Mouse (Mus musculus) v-Abl transformed pro-B cells (cell line): ENCODE results near the gene Dlx1.

ENCODE experiments used
- in situ Hi-C, 2 experiments: fragments of 400-800 bp; cut with MboI; formaldehyde crosslinking; loops; one replicate each; pipeline ENCODE4 v1.15.1; 2025; ENCODE audit not compliant: unreplicated experiment in 2 of 2

Gene Dlx1

DNA sequence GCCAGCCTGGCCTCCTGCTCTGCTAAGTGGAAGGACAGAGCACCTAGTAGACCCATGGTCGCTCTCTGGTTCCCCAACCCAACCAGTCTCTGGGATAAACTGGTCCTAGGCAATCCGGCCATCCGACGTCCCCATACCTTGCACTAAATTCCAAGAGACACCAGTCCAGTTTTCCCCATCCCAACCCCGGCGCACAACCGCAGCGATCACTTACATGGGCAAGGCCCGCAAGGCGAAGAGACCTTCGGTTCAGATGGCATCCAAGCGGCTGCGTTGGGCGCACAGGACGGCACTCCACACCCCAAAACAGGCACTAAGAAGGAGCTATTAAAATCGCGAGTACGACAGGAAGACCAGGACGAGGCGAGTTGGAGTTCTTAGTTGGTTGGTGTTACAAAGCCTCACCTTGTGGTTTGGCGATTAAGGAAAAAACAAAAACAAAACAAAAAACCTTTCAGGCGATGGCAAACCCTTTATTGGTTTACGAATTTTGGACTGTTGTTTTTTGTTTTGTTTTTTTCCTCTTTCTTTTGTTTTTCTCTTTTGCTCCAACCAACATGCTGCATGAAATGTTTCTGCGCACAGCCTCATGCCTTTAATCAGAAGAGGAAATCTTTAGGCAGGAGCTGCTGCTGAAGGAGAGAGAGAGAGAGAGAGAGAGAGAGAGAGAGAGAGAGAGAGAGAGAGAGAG, 445 bp upstream of the Dlx1 start:
- in situ Hi-C loops = no loop called here

DNA sequence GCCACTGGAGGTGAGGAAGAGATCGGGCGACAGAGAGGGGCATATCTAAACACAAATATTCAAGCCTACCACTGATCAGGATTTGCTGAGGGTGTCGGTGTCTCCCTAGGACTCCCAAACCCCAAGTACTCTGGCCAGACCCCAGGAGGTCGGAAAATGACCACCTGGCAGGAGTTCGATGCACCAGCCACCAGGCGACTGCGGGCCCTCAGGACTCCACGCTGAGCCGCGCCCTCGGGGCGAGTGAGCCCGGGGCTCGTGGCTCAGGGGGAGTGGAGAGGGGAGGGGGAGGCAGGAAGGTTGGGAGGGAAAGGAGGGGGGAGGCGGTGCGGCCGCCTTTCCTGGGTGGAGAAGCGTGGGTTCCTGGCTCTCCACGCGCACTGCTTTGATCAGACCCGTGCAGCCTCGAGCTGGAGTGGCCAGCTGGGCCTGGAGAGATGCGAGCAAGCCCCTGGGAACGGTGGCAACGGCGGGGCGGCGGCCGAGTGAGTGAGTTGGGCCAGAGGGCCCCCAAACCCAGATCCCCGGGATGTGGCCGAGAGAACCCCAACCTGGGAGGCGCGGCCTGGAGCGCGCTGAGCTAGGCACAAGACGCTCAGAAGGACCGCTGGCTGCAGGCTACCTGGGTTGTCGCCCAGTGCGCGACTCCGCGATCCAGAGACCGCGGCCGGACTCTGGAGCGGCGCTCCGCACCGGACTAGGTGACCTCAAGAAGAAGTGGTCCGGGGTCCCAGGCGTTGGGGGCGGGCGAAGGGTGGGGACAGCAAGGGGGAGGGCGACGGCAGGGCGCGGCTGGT, 999 bp downstream of the Dlx1 start:
- in situ Hi-C loops = no loop called here

DNA sequence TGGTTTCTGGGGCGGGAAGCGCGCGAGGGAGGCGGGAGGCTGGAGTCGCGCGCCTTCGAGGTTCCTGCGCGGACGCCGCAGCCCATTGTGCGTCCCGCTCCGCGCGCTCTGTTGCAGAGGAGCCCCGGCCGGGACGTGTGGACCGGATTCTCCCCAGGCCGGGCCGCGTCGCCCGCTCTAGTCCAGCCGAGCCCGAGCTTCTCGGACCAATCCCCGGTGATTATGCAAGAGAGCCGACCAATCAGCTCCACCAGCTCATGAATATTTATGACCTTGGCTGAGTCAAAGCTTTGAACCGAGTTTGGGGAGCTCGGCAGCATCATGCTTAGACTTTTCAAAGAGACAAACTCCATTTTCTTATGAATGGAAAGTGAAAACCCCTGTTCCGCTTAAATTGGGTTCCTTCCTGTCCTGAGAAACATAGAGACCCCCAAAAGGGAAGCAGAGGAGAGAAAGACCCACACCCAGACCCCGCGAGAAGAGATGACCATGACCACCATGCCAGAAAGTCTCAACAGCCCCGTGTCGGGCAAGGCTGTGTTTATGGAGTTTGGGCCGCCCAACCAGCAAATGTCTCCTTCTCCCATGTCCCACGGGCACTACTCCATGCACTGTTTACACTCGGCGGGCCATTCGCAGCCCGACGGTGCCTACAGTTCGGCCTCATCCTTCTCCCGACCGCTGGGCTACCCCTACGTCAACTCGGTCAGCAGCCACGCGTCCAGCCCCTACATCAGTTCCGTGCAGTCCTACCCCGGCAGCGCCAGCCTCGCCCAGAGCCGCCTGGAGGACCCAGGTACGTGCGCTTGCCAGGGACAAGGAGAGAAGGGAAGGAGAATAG, 1.8 kb downstream of the Dlx1 start:
- in situ Hi-C loops = no loop called here

DNA sequence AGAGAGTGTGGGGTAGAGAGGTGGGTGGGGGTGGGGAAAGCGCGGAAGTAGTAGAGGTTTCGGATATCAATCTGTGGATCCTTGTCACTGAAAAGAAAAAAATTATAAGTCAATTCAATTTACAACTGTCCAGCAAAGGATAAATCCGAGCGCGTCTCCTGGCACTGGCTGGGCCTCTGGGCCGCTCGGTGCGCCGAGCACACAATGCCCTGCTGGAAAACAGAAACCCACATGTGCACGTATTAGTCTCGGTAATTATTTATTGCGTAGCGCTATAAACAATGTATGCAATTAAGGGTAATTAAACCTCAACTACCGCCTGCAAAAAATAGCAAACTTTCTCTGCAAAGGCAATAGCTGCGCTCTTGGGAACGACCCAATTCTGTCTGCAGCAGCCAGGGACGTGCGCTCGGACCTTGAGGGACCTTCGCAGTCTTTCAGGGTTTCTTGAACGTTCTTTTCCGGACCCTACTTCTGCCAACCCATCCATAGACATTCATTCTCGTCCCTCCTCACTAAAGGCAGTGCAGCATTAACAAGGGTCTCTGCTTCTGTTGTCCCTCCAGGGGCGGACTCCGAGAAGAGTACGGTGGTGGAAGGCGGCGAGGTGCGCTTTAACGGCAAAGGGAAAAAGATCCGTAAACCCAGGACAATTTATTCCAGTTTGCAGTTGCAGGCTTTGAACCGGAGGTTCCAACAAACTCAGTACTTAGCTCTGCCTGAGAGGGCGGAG, 2.6 kb downstream of the Dlx1 start:
- in situ Hi-C loops = no loop called here

DNA sequence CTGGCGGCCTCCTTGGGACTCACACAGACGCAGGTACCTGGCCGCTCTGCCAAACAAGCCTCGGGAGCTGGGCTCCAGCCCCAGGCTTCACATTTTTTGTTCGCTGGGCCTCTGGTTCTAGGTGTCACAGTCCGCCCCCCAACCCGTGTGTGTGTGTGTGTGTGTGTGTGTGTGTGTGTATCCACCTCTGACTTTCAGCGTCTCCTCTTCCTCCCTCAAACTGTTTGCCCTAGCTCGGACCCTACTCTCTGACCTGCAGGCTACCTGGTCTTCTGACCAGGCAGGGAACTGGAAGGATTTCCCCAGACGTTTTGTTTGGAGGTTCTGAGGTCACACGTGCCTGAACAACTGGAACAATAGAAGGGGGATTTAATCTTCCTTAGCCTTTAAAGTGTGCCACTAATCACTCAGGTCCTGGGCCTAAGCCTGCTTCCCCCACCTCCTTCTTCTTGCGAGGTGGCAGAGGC, 3.2 kb downstream of the Dlx1 start:
- in situ Hi-C loops = no loop called here

DNA sequence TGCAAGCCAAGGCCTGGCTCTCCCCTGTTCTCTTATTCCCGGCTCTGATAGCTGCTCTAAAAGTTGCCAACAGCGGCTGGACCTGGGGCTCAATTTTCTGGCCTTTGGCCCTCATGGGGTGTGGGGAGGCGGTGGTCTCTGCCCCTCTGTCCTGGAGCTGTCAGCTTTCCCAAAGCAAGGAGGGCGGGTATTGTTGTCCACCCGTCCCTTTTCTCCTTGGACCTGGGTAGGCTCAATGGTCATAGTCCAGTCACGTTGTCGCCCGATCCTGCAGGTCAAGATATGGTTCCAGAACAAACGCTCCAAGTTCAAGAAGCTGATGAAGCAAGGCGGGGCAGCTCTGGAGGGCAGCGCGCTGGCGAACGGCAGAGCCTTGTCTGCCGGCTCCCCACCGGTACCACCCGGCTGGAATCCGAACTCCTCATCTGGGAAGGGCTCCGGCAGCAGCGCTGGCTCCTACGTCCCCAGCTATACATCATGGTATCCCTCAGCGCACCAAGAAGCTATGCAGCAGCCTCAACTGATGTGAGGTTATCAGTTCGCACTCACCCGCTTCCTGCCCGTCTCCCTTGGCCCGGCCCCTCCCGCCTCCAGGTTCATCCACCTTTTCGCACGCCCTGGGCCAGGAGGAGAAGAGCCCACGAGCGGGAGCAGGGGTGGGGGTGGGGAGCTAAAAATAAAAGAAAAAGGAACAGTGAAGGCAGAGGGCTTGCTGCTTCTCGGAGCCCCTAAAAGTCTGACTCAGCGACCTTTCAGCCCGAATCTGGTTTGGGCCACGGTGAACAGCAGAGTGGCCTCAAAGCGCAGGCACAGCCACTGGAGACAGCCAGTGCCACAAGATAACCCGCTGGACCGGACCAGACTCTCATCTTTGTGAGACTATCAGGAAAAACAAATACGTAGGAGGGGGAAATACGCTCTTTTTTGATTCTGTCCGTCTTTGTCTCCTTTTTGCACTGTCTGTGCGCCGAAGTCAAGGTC, 4.4 kb downstream of the Dlx1 start:
- in situ Hi-C loops = no loop called here

DNA sequence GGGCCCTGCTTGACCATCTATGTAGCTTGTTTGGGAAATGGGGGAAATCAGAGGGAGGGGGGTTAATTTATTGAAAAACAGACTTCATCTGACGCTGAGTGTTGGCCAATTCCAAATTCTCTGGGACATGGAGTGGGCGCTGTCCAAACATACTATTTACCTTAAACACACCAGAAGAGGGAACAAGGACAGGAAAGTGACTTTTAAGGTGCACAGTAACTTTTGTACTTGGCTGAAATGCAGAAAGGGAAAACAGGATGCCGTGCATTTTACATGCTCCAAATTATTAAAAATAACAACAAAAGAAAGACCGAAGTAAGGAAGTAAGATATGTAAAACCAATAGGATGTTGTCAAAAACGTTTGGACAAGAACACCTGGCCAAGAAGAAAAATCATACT, 5.2 kb downstream of the Dlx1 start:
- in situ Hi-C loops = no loop called here

DNA sequence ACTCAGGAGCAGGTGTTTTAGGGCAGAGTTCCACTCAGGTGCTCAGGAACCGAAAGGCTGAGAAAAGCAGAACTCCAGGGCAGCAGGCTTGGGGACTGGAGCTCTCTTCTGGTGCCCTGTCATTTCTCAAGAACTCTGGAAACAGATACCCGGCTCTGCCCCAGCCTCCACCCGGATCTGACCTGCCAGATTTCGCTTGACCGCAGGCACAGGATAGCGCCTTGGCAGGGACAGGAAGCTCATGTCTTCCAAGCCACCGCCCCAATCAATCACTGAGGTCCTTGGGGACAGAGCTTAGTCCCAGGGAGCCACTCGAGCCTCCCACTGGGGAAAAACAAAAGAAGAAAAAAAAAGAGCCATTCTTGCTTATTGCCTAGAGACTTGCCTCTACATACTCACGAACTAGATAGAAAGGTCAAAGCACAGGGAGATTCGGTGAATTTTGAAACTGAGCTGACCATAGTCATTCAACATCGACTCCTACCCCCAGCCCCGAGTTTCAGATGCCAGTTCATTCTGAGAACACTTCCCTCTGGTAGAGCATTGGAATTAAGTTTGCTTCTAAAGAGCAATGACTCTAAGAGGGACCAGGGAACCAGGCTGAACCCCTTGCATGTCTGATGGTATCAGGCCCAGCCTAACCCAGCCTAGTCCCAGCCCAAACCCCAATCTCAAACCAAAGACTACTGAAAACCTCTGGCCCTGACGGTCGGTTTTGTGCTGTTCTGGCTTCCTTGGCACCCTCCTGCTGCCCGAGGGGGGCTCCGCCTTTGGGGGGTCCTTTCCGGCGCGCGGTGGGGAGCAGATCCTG, 6.5 kb downstream of the Dlx1 start:
- in situ Hi-C loops = no loop called here

DNA sequence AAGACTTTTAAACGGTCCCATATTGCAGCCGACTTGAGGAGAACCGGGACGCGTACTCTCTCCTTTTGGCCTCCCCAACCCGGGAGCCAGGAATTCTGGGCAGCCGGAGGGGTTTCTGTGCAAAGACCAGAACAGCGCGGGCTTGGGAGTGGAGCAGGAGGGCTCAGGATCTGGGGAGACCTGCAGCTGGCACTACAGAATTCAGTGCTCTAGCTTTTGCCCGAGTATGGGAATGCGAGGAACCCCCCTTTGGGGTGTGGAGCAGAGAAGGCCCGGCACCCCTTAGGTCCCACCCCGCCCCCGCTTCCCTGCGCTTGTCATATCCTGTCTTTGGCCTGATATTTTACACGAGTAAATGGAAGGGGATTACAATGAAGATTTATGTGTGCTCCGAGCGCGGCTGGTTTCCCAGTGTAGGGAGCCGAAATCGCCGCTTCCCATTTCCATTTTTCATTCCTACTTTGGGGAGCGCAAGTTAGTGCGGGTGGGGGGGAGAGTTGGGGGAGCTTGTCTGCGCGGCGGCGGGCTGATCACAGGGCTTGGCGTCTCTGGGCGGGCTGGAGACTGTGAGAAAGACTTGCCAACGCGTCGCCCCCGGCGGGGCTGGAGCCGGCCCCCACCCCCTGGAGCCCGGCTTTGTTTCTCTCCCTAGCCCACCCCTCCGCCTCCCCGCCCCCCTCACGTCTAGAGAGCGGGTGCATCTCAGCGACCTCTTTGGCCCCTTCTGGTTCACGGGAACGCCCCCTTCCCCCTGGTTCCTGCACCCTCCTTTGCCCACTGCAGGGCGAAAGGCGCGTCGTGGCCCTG, 12.9 kb downstream of the Dlx1 start:
- in situ Hi-C loops = loop anchor here in 1 of 2 experiments (5.0 kb wide), 1 partner anchor 89 kb away; the partner anchor contains the start of gene Metap1d

DNA sequence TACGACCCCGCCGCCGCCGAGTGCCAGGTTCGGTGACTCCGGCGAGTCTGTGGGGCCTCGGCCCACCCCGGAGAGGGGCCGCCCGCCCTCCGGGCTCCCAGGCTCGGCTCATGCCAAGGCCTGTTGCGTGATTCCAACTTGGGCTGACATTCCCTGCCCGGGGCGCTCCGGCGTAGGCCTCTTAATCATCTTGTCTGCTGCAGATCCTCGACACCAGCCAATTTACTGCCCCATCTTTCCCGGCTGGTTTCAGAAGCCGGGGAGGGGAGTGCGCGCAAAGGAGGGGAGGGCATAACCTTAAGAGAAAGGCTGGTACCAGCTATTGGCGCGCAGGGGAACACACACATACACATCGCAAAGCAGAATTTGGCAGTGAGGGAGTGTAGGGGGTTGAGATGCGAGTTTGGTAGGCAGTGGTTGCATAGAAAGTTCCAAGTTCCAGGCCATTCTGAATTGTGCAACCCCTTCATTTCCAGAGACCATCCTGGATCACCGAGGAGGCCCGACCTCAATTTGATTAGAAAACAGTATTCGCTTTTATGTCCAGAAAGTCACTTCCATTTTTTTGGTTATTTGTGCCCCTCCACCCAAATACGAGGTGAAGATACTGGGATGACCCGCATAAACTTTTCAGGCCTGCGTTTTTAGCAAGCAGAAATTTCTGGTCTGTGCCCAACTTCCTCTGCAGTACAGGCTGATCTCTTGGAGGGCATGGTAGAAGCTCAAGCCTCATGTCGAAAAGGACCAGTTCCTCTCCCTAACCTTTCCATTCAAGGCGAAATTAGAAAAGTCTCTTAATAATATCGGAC, 13.7 kb downstream of the Dlx1 start:
- in situ Hi-C loops = loop anchor here in 1 of 2 experiments (5.0 kb wide), 1 partner anchor 89 kb away; the partner anchor contains the start of gene Metap1d

DNA sequence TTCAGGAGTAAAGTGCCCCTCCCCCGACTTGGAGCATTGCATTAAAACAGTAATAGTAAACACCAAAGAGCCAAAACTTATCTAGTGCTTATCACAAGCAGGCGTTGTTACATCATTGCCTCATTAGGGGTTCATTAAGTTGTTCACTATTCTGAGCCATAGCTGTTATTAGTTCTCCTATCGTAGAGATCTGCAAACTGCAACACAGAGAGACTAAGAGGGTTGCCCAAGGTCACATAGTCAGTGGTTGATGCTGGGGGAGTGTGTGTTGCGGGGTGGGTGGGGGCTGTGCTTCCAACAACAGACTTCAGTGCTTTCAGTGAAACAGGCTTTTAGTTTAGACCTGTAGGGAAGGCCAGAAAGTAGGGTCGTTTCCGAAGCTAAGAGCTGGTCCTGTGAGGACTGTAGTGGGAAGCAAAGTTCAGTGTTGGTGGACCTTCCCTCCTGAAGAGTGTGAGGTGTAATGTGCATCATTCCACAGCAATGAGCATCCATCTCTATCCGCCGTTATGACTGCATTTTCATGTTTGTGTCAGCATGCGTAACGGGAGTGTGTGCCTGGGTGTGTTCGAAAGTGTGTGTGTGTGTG, 14.4 kb downstream of the Dlx1 start:
- in situ Hi-C loops = loop anchor here in 1 of 2 experiments (5.0 kb wide), 1 partner anchor 90 kb away; the partner anchor contains the start of gene Metap1d

DNA sequence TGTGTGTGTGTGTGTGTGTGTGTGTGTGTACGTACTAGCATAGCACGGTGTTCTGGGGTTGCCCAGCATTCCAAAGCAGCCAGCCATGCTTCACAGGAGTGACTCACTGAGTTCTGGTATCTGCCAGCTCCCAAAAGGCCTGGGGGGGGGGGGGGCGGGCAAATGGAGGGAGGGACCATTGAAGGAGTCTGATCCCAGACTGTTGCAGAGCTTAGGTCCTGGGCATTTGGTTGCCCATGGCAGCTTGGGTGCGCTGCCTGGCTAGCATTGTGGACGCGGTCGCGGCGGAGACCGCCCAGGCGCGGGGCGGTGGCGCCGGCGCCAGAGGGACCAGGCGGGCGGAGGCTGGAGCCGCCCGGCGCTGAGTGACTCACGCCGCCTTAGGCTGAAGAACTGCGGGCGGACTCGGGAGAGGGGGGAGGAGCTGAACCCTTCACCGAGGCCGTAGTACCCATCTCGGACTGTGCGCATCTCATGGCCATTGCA, 14.9 kb downstream of the Dlx1 start:
- in situ Hi-C loops = loop anchor here in 1 of 2 experiments (5.0 kb wide), 1 partner anchor 91 kb away; the partner anchor contains the start of gene Metap1d

DNA sequence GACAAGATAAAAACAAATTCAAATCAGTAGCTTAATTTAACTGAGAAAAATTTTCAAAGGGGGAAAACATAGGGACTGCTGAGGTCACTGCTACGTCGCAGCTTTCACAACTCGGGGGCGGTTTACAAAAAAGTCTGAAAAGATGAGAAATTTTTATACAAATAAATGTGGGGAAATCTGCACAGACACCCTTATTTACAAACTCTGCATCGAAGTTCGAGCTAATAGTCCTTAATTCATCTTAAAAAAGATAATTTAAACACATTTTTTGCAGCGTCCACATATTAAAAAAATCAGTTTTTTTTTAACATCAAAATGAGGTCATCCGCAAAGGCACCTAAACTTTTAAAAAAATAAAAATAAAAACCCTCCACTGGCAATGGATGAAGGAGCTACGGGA, 15.6 kb downstream of the Dlx1 start:
- in situ Hi-C loops = loop anchor here in 1 of 2 experiments (5.0 kb wide), 1 partner anchor 91 kb away; the partner anchor contains the start of gene Metap1d

DNA sequence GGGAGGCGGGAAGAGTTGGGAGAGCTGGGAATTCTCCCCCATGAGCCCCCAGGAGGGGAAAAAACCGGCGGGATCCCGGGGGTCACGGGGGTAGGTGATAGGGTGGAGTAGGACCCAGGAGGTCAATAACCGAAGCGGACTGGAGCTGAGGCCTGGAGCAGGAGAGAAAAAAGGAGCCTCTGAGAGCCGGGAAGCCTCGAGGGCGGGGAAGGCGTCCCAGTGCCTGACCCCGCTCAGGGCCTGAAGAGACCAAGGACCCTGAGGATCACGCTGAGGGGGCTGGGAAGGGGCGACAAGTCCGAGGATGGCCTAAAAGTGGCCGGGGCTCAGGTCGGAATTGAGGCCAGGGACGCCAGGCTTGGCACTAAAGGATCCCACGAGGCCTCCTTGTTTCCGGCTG, 16.0 kb downstream of the Dlx1 start:
- in situ Hi-C loops = loop anchor here in 1 of 2 experiments (5.0 kb wide), 1 partner anchor 92 kb away; the partner anchor contains the start of gene Metap1d

DNA sequence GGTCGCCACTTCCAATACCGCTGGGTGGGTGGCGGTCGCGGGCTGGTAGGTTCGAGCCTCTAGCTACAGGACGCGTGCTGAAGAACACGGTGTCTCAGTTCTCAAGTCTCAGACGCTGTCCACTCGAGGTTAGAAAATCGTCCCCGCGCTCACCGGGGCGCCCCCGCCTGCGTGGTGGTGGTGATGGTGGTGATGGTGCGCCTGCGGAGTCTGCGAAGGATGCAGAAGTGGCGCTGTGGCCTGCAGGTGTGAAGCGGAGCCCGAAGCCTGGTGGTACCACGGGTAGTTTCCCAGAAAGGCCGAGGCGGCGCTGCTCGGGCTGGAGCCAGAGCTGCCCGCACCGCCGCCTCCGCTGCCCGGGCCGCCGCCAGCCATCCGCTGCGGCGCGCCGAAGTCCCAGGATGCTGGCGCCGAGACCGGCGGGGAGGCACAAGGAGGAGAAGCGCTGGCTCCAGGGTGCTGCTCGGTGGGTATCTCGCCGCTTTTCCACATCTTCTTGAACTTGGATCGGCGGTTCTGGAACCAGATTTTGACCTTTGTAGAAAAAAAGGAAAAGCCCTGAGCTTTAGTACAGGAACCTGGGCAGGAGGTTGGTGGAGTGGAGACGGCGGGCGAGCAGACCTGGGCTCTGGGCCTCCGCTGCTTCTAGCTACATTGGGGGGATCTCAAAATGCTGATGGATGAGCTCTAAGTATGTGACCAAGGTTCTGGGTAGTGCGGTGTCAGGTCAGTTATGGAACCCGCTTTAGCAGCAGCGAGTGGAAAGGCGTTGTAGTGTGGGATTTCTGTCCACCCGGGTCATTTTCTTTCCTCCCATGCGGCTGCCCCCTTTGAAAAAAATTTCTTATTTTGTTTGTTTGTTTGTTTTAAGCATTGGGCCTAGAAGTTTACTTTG, 16.7 kb downstream of the Dlx1 start:
- in situ Hi-C loops = loop anchor here (5.0 kb wide), 1 partner anchor 92 kb away; the partner anchor contains the start of gene Metap1d (in 2 of the 2)
